Mouse (Mus musculus): Measurements from ENCODE around the gene Vps36.

DNA sequence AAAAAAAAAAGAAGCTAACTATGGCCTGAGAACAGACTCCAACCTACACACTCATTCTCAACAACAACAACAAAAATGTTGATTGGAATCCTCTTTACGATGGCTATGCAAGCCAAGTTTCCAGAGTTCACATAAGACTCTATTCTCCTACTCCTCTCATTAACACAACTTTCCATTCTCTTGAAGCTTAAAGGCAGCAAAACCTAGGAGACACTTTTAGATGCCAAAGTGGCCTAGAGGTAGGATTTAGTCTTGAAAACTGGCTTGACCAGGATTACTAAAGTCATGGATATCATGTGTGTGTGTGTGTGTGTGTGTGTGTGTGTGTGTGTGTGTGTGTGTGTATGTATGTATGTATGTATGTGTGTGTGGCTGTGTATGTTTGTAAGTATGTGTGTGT is 72.6 kb downstream of the Vps36 start:
- TF ChIP-seq GATA1 (IDR thresholded peaks at IDR 0.05; ENCODE audit: borderline replicate concordance, low read length): no peak
- TF ChIP-seq FLI1 (IDR thresholded peaks at IDR 0.05; ENCODE audit: low read length): no peak

Data from megakaryocyte, embryonic 14.5 days (primary cell).